7 mouse cellular contexts compared by ENCODE assay signal in genomic region chr3:154570786-154571185, GRCm38 (mm10). TPM values are rescaled to one million over a fixed set of nuclear protein-coding genes. Genes with fewer than 3 reads are reported as not detected.
DNase-seq lines count a peak whose midpoint lies in the region; ATAC-seq and TF ChIP-seq lines count a peak whose summit lies in the region.

No protein-coding gene starts in this region.

- in situ Hi-C loops in CH12.LX (cut with MboI; ENCODE audit: low pct_ligation_motif_present, low pct_unique_long_range_greater_than_20kb, low sequenced_read_pairs) = loop anchor here (5.0 to 10.0 kb wide), 3 partner anchors 253 to 606 kb away; no protein-coding TSS in a partner anchor

- no peak for TF ChIP-seq CTCF in CH12.LX (conservative IDR thresholded peaks at IDR 0.05 in 1 of 2, IDR thresholded peaks at IDR 0.05 in 1 of 2; ENCODE audit: low read depth in 2 of 2, low read length in 2 of 2)
- TF ChIP-seq CTCF in heart, adult 2 months (IDR thresholded peaks at IDR 0.05) = no peak

- H3K4me3 ChIP-seq in CH12.LX (replicated peaks in 1 of 3; ENCODE audit: low read depth in 2 of 3, low read length in 2 of 3, poor library complexity in 1 of 3) = no peak overlapping the region
- peak overlapping the region; percentile 34 for H3K4me3 ChIP-seq in heart, adult 2 months
- peak overlapping the region; percentile 23 for H3K4me3 ChIP-seq in limb, embryonic 13.5 days

- dilution Hi-C loops in CH12.LX (cut with MboI; ENCODE audit: extremely low pct_ligation_motif_present, extremely low pct_unique_long_range_greater_than_20kb, low sequenced_read_pairs) = no loop called here

- H3K27ac ChIP-seq in CH12.LX (ENCODE audit: insufficient read depth, low read depth) = no peak overlapping the region
- no peak overlapping the region for H3K27ac ChIP-seq in heart, adult 2 months
- H3K27ac ChIP-seq in limb, embryonic 13.5 days = no peak overlapping the region

- H3K9me3 ChIP-seq in CH12.LX (replicated peaks; ENCODE audit: low read length) = no peaks in the 10 kb centered on the region
- H3K9me3 ChIP-seq in limb, embryonic 13.5 days = no peaks in the 10 kb centered on the region

- peak overlapping the region; percentile 37 for H3K4me2 ChIP-seq in CH12.LX (ENCODE audit: insufficient read depth, low read depth, poor library complexity, severe bottlenecking)
- peak overlapping the region; percentile 53 for H3K4me2 ChIP-seq in limb, embryonic 13.5 days (replicated peaks)

- no peaks in the 10 kb centered on the region for H3K36me3 ChIP-seq in CH12.LX (replicated peaks in 1 of 2; ENCODE audit: control insufficient read depth in 1 of 2, insufficient read depth in 1 of 2, low read length in 1 of 2)
- H3K36me3 ChIP-seq in heart, adult 2 months (ENCODE audit: control insufficient read depth, insufficient read depth, low read length) = no peaks in the 10 kb centered on the region
- H3K36me3 ChIP-seq in limb, embryonic 13.5 days = no peaks in the 10 kb centered on the region

- no peak overlapping the region for H3K9ac ChIP-seq in CH12.LX (ENCODE audit: insufficient read depth, low read depth)
- H3K9ac ChIP-seq in heart, adult 2 months (ENCODE audit: low read depth, low read length) = no peak overlapping the region
- peak overlapping the region; percentile 43; the same call in 1 of the 2 replicates for H3K9ac ChIP-seq in limb, embryonic 13.5 days

- intact Hi-C loops in heart, adult 2 months (cut with DNase I) = loop anchor here (5.0 to 10.0 kb wide), 2 partner anchors 243 to 616 kb away; no protein-coding TSS in a partner anchor

- peaks cover 0 to 2% of the 10 kb centered on the region in 2 experiments; a peak in 1 of 4 replicates for H3K4me1 ChIP-seq in CH12.LX (ENCODE audit: control insufficient read depth in 1 of 2, insufficient read depth in 2 of 2)
- H3K4me1 ChIP-seq in heart, adult 2 months (ENCODE audit: control insufficient read depth, insufficient read depth, low read length) = no peaks in the 10 kb centered on the region
- H3K4me1 ChIP-seq in limb, embryonic 13.5 days = peaks cover 9% of the 10 kb centered on the region

- no peak for TF ChIP-seq RAD21 in CH12.LX (IDR thresholded peaks at IDR 0.05; ENCODE audit: low read depth, low read length)

- ATAC-seq in limb, embryonic 13.5 days (ENCODE audit: low FRiP score, low read depth) = no peak

- TF ChIP-seq POLR2A in CH12.LX (IDR thresholded peaks at IDR 0.05; ENCODE audit: low read depth, low read length) = no peak
- no peak for TF ChIP-seq POLR2A in heart, adult 2 months (IDR thresholded peaks at IDR 0.05; ENCODE audit: insufficient read depth, low read depth, low read length)

- DNase-seq in CH12.LX (ENCODE audit: extremely low read depth) = no peak
- DNase-seq in ES-CJ7 (ENCODE audit: low read depth, low spot score) = peak; percentile 10
- peak; percentile 10 to 19 for DNase-seq in heart, adult 2 months
- no peak for DNase-seq in left cerebral cortex, adult 9 months (ENCODE audit: low spot score in 2 of 2)
- no peak for DNase-seq in left cerebral cortex, adult 8-10 months (ENCODE audit: low spot score in 2 of 2)
- no peak for DNase-seq in thymus, postnatal 36 days

- H3K79me2 ChIP-seq in CH12.LX (replicated peaks; ENCODE audit: control insufficient read depth, extremely low read depth, insufficient read depth, poor library complexity, severe bottlenecking) = no peaks in the 10 kb centered on the region
- H3K79me2 ChIP-seq in heart, adult 2 months (replicated peaks; ENCODE audit: control insufficient read depth, insufficient read depth, low read length) = no peaks in the 10 kb centered on the region

- 4% methylated on average over 12 of the region's 12 CpGs for WGBS in heart, adult 2 months
- 10% methylated on average over 12 of the region's 12 CpGs for WGBS in limb, embryonic 13.5 days

- H3K27me3 ChIP-seq in CH12.LX (replicated peaks) = no peaks in the 10 kb centered on the region
- peaks cover 3% of the 10 kb centered on the region; the same call in 1 of the 2 replicates for H3K27me3 ChIP-seq in heart, adult 2 months (ENCODE audit: control insufficient read depth, insufficient read depth, low read length)
- H3K27me3 ChIP-seq in limb, embryonic 13.5 days = peaks cover 43% of the 10 kb centered on the region

- TF ChIP-seq EP300 in CH12.LX (IDR thresholded peaks at IDR 0.05; ENCODE audit: low read length) = no peak
- no peak for TF ChIP-seq EP300 in heart, adult 2 months (IDR thresholded peaks at IDR 0.05; ENCODE audit: insufficient read depth, low read depth, low read length)

TF ChIP-seq in CH12.LX, 34 proteins besides CTCF, POLR2A, EP300 and RAD21:
- TF ChIP-seq MAX (IDR thresholded peaks at IDR 0.05; ENCODE audit: low read length) (no peak), RCOR1 (conservative IDR thresholded peaks at IDR 0.05; ENCODE audit: low read depth, low read length) (no peak), MAFK (IDR thresholded peaks at IDR 0.05; ENCODE audit: insufficient replicate concordance, low read length) (no peak), ELF1 (IDR thresholded peaks at IDR 0.05; ENCODE audit: low read depth, low read length) (no peak), IRF4 (IDR thresholded peaks at IDR 0.05; ENCODE audit: low read depth, low read length) (no peak), BHLHE40 (IDR thresholded peaks at IDR 0.05; ENCODE audit: low read depth, low read length) (no peak), TCF12 (IDR thresholded peaks at IDR 0.05; ENCODE audit: low read depth, low read length) (no peak), ETS1 (conservative IDR thresholded peaks at IDR 0.05; ENCODE audit: low read depth, low read length) (no peak), CHD2 (IDR thresholded peaks at IDR 0.05; ENCODE audit: low read length) (no peak), PAX5 (IDR thresholded peaks at IDR 0.05; ENCODE audit: low read length) (no peak), E2F4 (IDR thresholded peaks at IDR 0.05; ENCODE audit: insufficient replicate concordance, low read depth, low read length) (no peak), UBTF (IDR thresholded peaks at IDR 0.05; ENCODE audit: low read depth, low read length) (no peak), ZNF384 (IDR thresholded peaks at IDR 0.05; ENCODE audit: low read depth, low read length) (no peak), KAT2A (IDR thresholded peaks at IDR 0.05; ENCODE audit: insufficient replicate concordance, low read length) (no peak), HCFC1 (IDR thresholded peaks at IDR 0.05; ENCODE audit: low read depth, low read length) (no peak), SIN3A (IDR thresholded peaks at IDR 0.05; ENCODE audit: low read length) (no peak), MEF2A (IDR thresholded peaks at IDR 0.05; ENCODE audit: borderline replicate concordance, low read depth, low read length) (no peak), ZC3H11A (IDR thresholded peaks at IDR 0.05; ENCODE audit: low read depth, low read length) (no peak), NELFE (IDR thresholded peaks at IDR 0.05; ENCODE audit: low read depth, low read length) (no peak)

RNA-seq across cellular contexts. Expression of gene Cryz, which starts 25.7 kb away (rescaled TPM):
- 18.2 and 29.2 TPM in 2 replicates for total RNA-seq in CH12.LX (2012; rRNA removed)
- 35.2 and 39.8 TPM in 2 replicates for total RNA-seq in CH12.LX (2014; rRNA removed)
- 31.2 and 33.6 TPM in 2 replicates for polyA plus RNA-seq in CH12.LX (2012; ENCODE audit: insufficient read length, low read depth)
- 10 to 100 TPM; 16.8 to 19.5 TPM for total RNA-seq in heart, adult 2 months (2021)
- polyA plus RNA-seq in heart, adult 2 months (2012; rRNA removed) = 5.8 and 9.5 TPM in 2 replicates
- 22.1 and 22.7 TPM in 2 replicates for polyA plus RNA-seq in limb, embryonic 13.5 days (2015; fragmentation: Nextera tagmentation; extraction: Ambion mirVana)
- 10 to 100 TPM; 18.4 to 26.9 (median 20.8) TPM for total RNA-seq in left cerebral cortex, adult 8-10 months (2022)

RNA-seq across cellular contexts. Expression of gene Tyw3, which starts 26.1 kb away (rescaled TPM):
- total RNA-seq in CH12.LX (2012; rRNA removed) (62.5 and 67.7 TPM in 2 replicates), CH12.LX (2014; rRNA removed) (64.2 and 70.4 TPM in 2 replicates)
- polyA plus RNA-seq in CH12.LX (2012; ENCODE audit: insufficient read length, low read depth) = 46.8 and 76.6 TPM in 2 replicates
- total RNA-seq in heart, adult 2 months (2021) = 1 to 10 TPM; 5.6 to 6.8 TPM
- polyA plus RNA-seq in heart, adult 2 months (2012; rRNA removed) = 6.5 and 8.2 TPM in 2 replicates
- polyA plus RNA-seq in limb, embryonic 13.5 days (2015; fragmentation: Nextera tagmentation; extraction: Ambion mirVana) = 15.9 and 21.8 TPM in 2 replicates
- total RNA-seq in left cerebral cortex, adult 8-10 months (2022) = 10 to 100 TPM; 11.4 to 14.2 (median 12.7) TPM

Comparison
In these comparisons a context has a peak if more than half of its experiments do, and no peak if none do; other contexts are left out.
1. DNase-seq: peak in ES-CJ7 (single experiment) and heart, adult 2 months (2 of 2); none in CH12.LX (single experiment), left cerebral cortex, adult 9 months (0 of 2), left cerebral cortex, adult 8-10 months (0 of 2) and thymus, postnatal 36 days (0 of 2).
2. H3K4me3 ChIP-seq: peak in heart, adult 2 months (single experiment) and limb, embryonic 13.5 days (single experiment); none in CH12.LX (0 of 3).
3. RNA of gene Tyw3, which starts 26.1 kb away (total RNA-seq): 62.5 to 70.4 TPM in CH12.LX; 11.4 to 14.2 TPM in left cerebral cortex, adult 8-10 months and 5.6 to 6.8 TPM in heart, adult 2 months; every median in the first group is over 4 times any median in the second.